Mouse (Mus musculus) B cell, adult 62 days (primary cell): Measurements from ENCODE around the gene Cd300c2. TPM values are rescaled to one million over a fixed set of nuclear protein-coding genes. Genes with fewer than 3 reads are reported as not detected.

Source experiments
- total RNA-seq: library from RNA; stranded (reverse); gene quantifications from 4 replicates; pipeline ENCODE4 v1.2.4, GENCODE M21; 2023

Gene Cd300c2
- 0.66 to 1.5 TPM (median 1.0 TPM) in 4 replicates for total RNA-seq

GRCm38 (mm10) chr11:115001474-115002040 lies at the start of gene Cd300c2:
Gene Cd300c2, minus strand, starts transcription at chr11:115001880.

GRCm38 (mm10) chr11:115048259-115048658 lies 46.6 kb upstream of the Cd300c2 start, which contains the start of gene Cd300ld3:
Gene Cd300ld3, minus strand, starts transcription at chr11:115048409.

GRCm38 (mm10) chr11:115037669-115038068 lies 36.0 kb upstream of the Cd300c2 start, which contains the start of gene Cd300ld5:
Gene Cd300ld5, minus strand, starts transcription at chr11:115037769.

GRCm38 (mm10) chr11:115026912-115027311 lies 25.2 kb upstream of the Cd300c2 start, which contains the start of gene Cd300ld4:
Gene Cd300ld4, minus strand, starts transcription at chr11:115027012.

GRCm38 (mm10) chr11:115016093-115016492 lies 14.4 kb upstream of the Cd300c2 start, which contains the start of gene Cd300ld2:
Gene Cd300ld2, minus strand, starts transcription at chr11:115016193.

GRCm38 (mm10) chr11:114989793-114990192 lies 11.9 kb downstream of the Cd300c2 start, which contains the start of gene Cd300ld:
Gene Cd300ld, minus strand, starts transcription at chr11:114989922.

GRCm38 (mm10) chr11:114968752-114969207 lies 32.9 kb downstream of the Cd300c2 start, which contains the start of gene Cd300c:
Gene Cd300c, minus strand, starts transcription at chr11:114969157.

Other genes starting within 250 kb of the Cd300c2 start
- 4.1 to 5.1 TPM (median 5.0 TPM) in 4 replicates for gene Kif19a, start 236.5 kb downstream of the Cd300c2 start, total RNA-seq
- gene Btbd17, start 205.9 kb downstream of the Cd300c2 start, total RNA-seq, result not detected in 4 replicates
- not detected in 4 replicates for gene Gpr142, start 203.0 kb downstream of the Cd300c2 start, total RNA-seq
- 0.19 to 1.4 TPM (median 0.21 TPM) in 3 of 4 replicates, not detected in the other for gene Gprc5c, start 150.7 kb downstream of the Cd300c2 start, total RNA-seq
- 0.63 to 0.91 TPM (median 0.76 TPM) in 4 replicates for gene Cd300a, start 111.8 kb downstream of the Cd300c2 start, total RNA-seq
- not detected in 4 replicates for gene Cd300lb, start 67.5 kb downstream of the Cd300c2 start, total RNA-seq
- gene Cd300c, start 32.7 kb downstream of the Cd300c2 start, total RNA-seq, result not detected in 4 replicates
- 0.36 to 0.66 TPM (median 0.46 TPM) in 4 replicates for gene Cd300ld, start 12.0 kb downstream of the Cd300c2 start, total RNA-seq
- not detected in 4 replicates for gene Cd300ld2, start 14.3 kb upstream of the Cd300c2 start, total RNA-seq
- not detected in 4 replicates for gene Cd300ld4, start 25.1 kb upstream of the Cd300c2 start, total RNA-seq
- gene Cd300ld5, start 35.9 kb upstream of the Cd300c2 start, total RNA-seq, result not detected in 4 replicates
- gene Cd300ld3, start 46.5 kb upstream of the Cd300c2 start, total RNA-seq, result 1.2 TPM in 1 of 4 replicates, not detected in the others
- 0.37 to 0.78 TPM (median 0.63 TPM) in 4 replicates for gene Cd300e, start 60.3 kb upstream of the Cd300c2 start, total RNA-seq
- 4.9 to 8.0 TPM (median 7.2 TPM) in 4 replicates for gene Rab37, start 89.6 kb upstream of the Cd300c2 start, total RNA-seq
- gene Cd300lf, start 132.1 kb upstream of the Cd300c2 start, total RNA-seq, result 7.2 to 10.4 TPM (median 8.8 TPM) in 4 replicates
- gene Slc9a3r1, start 161.5 kb upstream of the Cd300c2 start, total RNA-seq, result 74.3 to 78.2 TPM (median 77.2 TPM) in 4 replicates
- gene Tmem104, start 185.6 kb upstream of the Cd300c2 start, total RNA-seq, result 9.3 to 19.2 TPM (median 15.9 TPM) in 4 replicates
- gene Nat9, start 186.0 kb upstream of the Cd300c2 start, total RNA-seq, result 12.5 to 18.4 TPM (median 14.7 TPM) in 4 replicates